Mouse (Mus musculus) ovary, postnatal 36 days (tissue): ENCODE measurements at regions not wholly inside any gene's neighbourhood (a gene's known extent, or its start where the extent isn't known, plus 50 kb on each side); places are given as distances from the start of the nearest gene placed in this dataset.

Source experiments
- DNase-seq: peaks from one replicate; pipeline ENCODE4 v3.0.0; 2022; ENCODE audit warnings: low spot score, mixed read lengths

GRCm38 (mm10) chr2:51327081-51327480 is 178.2 kb upstream of the Rnd3 start:
- no peak for DNase-seq

- DNase-seq: no peak
Observed at GRCm38 (mm10) chr2:51321676-51322075, 172.8 kb upstream of the Rnd3 start.

- DNase-seq: no peak
Observed at GRCm38 (mm10) chr2:51316452-51316851, 167.5 kb upstream of the Rnd3 start.

GRCm38 (mm10) chr2:51313414-51313813 is 164.5 kb upstream of the Rnd3 start:
- DNase-seq: no peak

GRCm38 (mm10) chr2:51306257-51306656 is 157.3 kb upstream of the Rnd3 start:
- DNase-seq: no peak

- peak; percentile 13 for DNase-seq
Observed at GRCm38 (mm10) chr2:51305411-51305810, 156.5 kb upstream of the Rnd3 start.

- no peak for DNase-seq
Observed at GRCm38 (mm10) chr2:51304694-51305093, 155.8 kb upstream of the Rnd3 start.

GRCm38 (mm10) chr2:51290659-51291260 is 141.8 kb upstream of the Rnd3 start:
- DNase-seq: no peak

GRCm38 (mm10) chr2:51288678-51289077 is 139.8 kb upstream of the Rnd3 start:
- no peak for DNase-seq

- no peak for DNase-seq
Observed at GRCm38 (mm10) chr2:51285632-51286031, 136.7 kb upstream of the Rnd3 start.

GRCm38 (mm10) chr2:51284781-51285225 is 135.9 kb upstream of the Rnd3 start:
- DNase-seq: no peak

- DNase-seq: no peak
Observed at GRCm38 (mm10) chr2:51279396-51280045, 130.6 kb upstream of the Rnd3 start.

- DNase-seq: no peak
Observed at GRCm38 (mm10) chr2:51278824-51279223, 129.9 kb upstream of the Rnd3 start.

- no peak for DNase-seq
Observed at GRCm38 (mm10) chr2:51278356-51278755, 129.4 kb upstream of the Rnd3 start.

- no peak for DNase-seq
Observed at GRCm38 (mm10) chr2:51276591-51276990, 127.7 kb upstream of the Rnd3 start.

GRCm38 (mm10) chr2:51273300-51273699 is 124.4 kb upstream of the Rnd3 start:
- no peak for DNase-seq

GRCm38 (mm10) chr2:51268532-51268931 is 119.6 kb upstream of the Rnd3 start:
- DNase-seq: no peak

GRCm38 (mm10) chr2:51267662-51268061 is 118.8 kb upstream of the Rnd3 start:
- DNase-seq: no peak

GRCm38 (mm10) chr2:51262506-51262905 is 113.6 kb upstream of the Rnd3 start:
- DNase-seq: no peak

GRCm38 (mm10) chr2:51250798-51251197 is 101.9 kb upstream of the Rnd3 start:
- DNase-seq: no peak

- DNase-seq: no peak
Observed at GRCm38 (mm10) chr2:51241573-51241972, 92.7 kb upstream of the Rnd3 start.

GRCm38 (mm10) chr2:51240000-51240399 is 91.1 kb upstream of the Rnd3 start:
- no peak for DNase-seq

- DNase-seq: no peak
Observed at GRCm38 (mm10) chr2:51238992-51239391, 90.1 kb upstream of the Rnd3 start.
